Mouse (Mus musculus): ENCODE data around the gene Prpf38b. TPM values are rescaled to one million over a fixed set of nuclear protein-coding genes. Genes with fewer than 3 reads are reported as not detected.

Prpf38b gene
- polyA plus RNA-seq (2015; fragmentation: Nextera tagmentation; extraction: Ambion mirVana): 84.5 and 88.8 TPM in 2 replicates

DNA sequence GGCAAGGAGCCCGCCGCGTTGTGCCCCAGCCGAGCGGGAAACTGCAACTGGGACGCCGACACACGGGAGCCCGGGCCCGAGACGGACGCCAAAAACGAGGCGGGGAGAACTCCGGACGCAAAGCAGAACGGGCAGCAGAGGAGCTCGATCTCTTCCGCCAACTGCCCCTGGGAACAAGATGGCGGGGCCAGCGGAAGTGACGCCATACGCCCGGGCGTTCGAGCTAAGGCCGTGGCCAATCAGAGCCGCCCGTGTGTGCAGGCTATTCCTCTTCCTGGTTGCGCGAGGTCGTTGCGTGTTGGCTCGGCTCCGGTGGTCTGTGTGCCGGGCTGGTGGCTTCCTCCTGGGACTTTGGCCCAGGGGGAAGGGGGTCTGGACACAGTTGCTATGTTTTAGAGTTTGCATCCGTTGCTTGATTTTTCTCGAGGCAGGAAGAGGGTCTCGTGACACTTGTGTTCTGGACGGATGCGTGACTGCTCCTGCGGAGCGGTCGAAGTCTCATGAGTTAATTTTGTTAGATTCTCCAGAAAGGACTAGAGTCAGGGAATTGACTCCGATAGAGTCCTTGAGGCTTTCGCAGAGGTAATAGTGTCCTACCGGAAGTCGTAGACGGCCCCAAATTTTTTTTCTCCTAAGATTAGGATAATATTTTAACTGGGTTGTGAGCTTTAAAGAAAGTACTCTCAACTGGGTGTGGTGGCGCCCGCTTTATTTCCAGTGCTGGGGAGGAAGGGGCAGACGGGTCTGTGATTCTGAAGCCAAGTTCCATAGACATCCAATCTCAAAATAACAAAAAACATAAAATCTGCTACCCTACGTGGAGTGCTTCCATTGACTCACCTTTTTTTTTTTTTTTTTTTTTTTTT lies at the start of gene Prpf38b:
Gene Prpf38b (minus strand): TSS at position 180 of the 866 bp plus-strand sequence.
- Histone ChIP-seq H3K36me3 (no peaks in the 10 kb centered on the region; the same call in 1 of the 2 replicates), H3K27me3 (replicated peaks) (no peaks in the 10 kb centered on the region), H3K9me3 (no peaks in the 10 kb centered on the region), H3K4me1 (peaks cover 5% of the 10 kb centered on the region; the same call in 1 of the 2 replicates), H3K27ac (peak within 1 kb of the TSS; percentile 100), H3K4me3 (replicated peaks) (peak within 1 kb of the TSS; percentile 84), H3K4me2 (peak within 1 kb of the TSS; percentile 73), H3K9ac (peak within 1 kb of the TSS; percentile 90)
- 1% methylated on average over 53 of the region's 53 CpGs for WGBS
- ATAC-seq (ENCODE audit: insufficient read depth, low FRiP score, low read depth): peak; percentile 98

GRCm38 (mm10) chr3:108961226-108961625 lies 49.7 kb upstream of the Prpf38b start:
- H3K9me3 ChIP-seq: no peaks in the 10 kb centered on the region
- peaks cover 12% of the 10 kb centered on the region for H3K4me1 ChIP-seq
- ATAC-seq (ENCODE audit: insufficient read depth, low FRiP score, low read depth): no peak
- no peak overlapping the region for H3K9ac ChIP-seq
- peak overlapping the region; percentile 19 for H3K4me2 ChIP-seq
- no peak overlapping the region for H3K4me3 ChIP-seq (replicated peaks)
- no peaks in the 10 kb centered on the region for H3K36me3 ChIP-seq
- 0 out of 2 replicates have a peak overlapping the region, but pooled peaks have one; percentile 16 for H3K27ac ChIP-seq
- H3K27me3 ChIP-seq (replicated peaks): no peaks in the 10 kb centered on the region
- WGBS: 41% methylated on average over 7 of the region's 7 CpGs

DNA sequence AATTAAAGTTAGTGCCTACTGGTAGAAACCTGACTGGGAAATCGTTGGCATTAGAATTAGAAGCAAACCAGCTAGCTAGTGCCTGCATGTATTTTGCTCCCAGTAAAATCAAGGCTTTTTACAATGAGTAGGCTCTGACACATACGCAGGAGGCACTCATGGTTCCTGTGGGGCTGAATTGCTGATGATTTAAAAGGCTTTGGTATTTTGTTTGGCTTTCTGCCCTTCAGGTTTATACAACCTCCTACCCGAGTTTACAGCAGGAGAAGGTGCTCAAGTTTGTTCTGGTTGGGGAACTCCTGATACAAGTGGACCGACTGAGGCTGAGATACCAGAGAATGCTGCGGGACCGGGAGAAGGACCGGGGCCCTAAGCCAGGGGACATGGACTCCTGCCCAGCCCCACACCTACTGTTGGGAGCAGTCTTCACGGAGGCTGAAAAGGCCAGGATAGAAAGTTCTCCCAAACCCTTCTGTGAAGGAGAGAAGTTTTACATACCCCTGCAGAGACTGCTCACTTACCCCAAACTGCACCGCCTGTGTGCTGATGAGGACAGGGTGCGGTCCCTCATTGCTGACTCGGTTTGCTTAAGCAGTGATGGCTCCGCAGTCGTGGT lies 48.3 kb upstream of the Prpf38b start:
- Histone ChIP-seq H3K4me2 (no peak overlapping the region), H3K27ac (no peak overlapping the region), H3K36me3 (no peaks in the 10 kb centered on the region), H3K9ac (no peak overlapping the region), H3K4me3 (replicated peaks) (no peak overlapping the region), H3K9me3 (no peaks in the 10 kb centered on the region), H3K27me3 (replicated peaks) (no peaks in the 10 kb centered on the region), H3K4me1 (peaks cover 12% of the 10 kb centered on the region)
- no peak for ATAC-seq (ENCODE audit: insufficient read depth, low FRiP score, low read depth)
- WGBS: 61% methylated on average over 13 of the region's 13 CpGs

DNA sequence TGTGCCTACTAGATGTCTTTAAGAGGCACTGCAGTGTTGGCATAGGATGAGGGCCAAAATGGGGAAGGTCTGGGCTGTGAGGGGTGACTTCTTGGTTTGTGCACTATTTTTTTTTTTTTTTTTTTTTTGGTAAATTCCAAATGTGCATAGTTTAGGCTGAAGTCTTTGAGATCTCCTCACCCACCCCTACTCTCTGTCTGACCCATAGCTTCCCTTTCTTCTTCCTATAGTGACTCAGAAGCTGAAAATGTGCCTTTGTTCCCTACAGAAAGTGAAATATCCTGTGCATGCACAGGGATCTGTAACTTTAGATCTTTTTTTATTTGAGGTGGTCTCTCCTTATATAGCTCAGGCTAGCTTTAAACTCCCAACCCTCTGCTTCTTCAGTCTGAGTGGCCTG lies 46.4 kb upstream of the Prpf38b start:
- Histone ChIP-seq H3K4me1 (peaks cover 12% of the 10 kb centered on the region), H3K4me3 (replicated peaks) (no peak overlapping the region), H3K9ac (no peak overlapping the region), H3K4me2 (no peak overlapping the region), H3K36me3 (no peaks in the 10 kb centered on the region), H3K27me3 (replicated peaks) (no peaks in the 10 kb centered on the region), H3K27ac (no peak overlapping the region), H3K9me3 (no peaks in the 10 kb centered on the region)
- no peak for ATAC-seq (ENCODE audit: insufficient read depth, low FRiP score, low read depth)

- Histone ChIP-seq H3K27me3 (replicated peaks) (no peaks in the 10 kb centered on the region), H3K9ac (no peak overlapping the region), H3K4me2 (no peak overlapping the region), H3K36me3 (no peaks in the 10 kb centered on the region), H3K9me3 (no peaks in the 10 kb centered on the region), H3K4me1 (no peaks in the 10 kb centered on the region), H3K4me3 (replicated peaks) (no peak overlapping the region), H3K27ac (no peak overlapping the region)
- WGBS: 86% methylated on average over 10 of the region's 10 CpGs
- ATAC-seq (ENCODE audit: insufficient read depth, low FRiP score, low read depth): no peak
Observed at GRCm38 (mm10) chr3:108940996-108941395, 29.5 kb upstream of the Prpf38b start.

GRCm38 (mm10) chr3:108940001-108940633 lies 28.6 kb upstream of the Prpf38b start, which contains the start of gene Gm9857:
Gm9857 (minus strand) TSS chr3:108940445.
- H3K9ac ChIP-seq: no peak within 1 kb of the TSS
- 53% methylated on average over 54 of the region's 59 CpGs for WGBS

GRCm38 (mm10) chr3:108939573-108939972 lies 28.0 kb upstream of the Prpf38b start, which contains the start of gene Henmt1:
Henmt1 (plus strand) TSS chr3:108939873.
- Histone ChIP-seq H3K4me2 (peak within 1 kb of the TSS; percentile 78), H3K36me3 (no peaks in the 10 kb centered on the region), H3K27me3 (replicated peaks) (no peaks in the 10 kb centered on the region), H3K27ac (no peak within 1 kb of the TSS), H3K4me3 (replicated peaks) (peak within 1 kb of the TSS; percentile 37), H3K9me3 (no peaks in the 10 kb centered on the region), H3K9ac (no peak within 1 kb of the TSS), H3K4me1 (no peaks in the 10 kb centered on the region)
- WGBS: 80% methylated on average over 5 of the region's 5 CpGs
- ATAC-seq (ENCODE audit: insufficient read depth, low FRiP score, low read depth): no peak

More at GRCm38 (mm10) chr3:108940001-108940633, 28.6 kb upstream of the Prpf38b start, which contains the start of gene Gm9857:
- peak; percentile 47; the same call in 1 of the 2 replicates for ATAC-seq (ENCODE audit: insufficient read depth, low FRiP score, low read depth)
- Histone ChIP-seq H3K4me1 (no peaks in the 10 kb centered on the region), H3K4me3 (replicated peaks) (peak within 1 kb of the TSS; percentile 37), H3K9me3 (no peaks in the 10 kb centered on the region), H3K27me3 (replicated peaks) (no peaks in the 10 kb centered on the region), H3K27ac (no peak within 1 kb of the TSS), H3K36me3 (no peaks in the 10 kb centered on the region), H3K4me2 (peak within 1 kb of the TSS; percentile 78)

- no peak overlapping the region for H3K27ac ChIP-seq
- WGBS: 92% methylated on average over 5 of the region's 5 CpGs
- H3K4me1 ChIP-seq: no peaks in the 10 kb centered on the region
- H3K9ac ChIP-seq: no peak overlapping the region
- H3K4me2 ChIP-seq: no peak overlapping the region
- ATAC-seq (ENCODE audit: insufficient read depth, low FRiP score, low read depth): no peak
- H3K4me3 ChIP-seq (replicated peaks): no peak overlapping the region
- H3K27me3 ChIP-seq (replicated peaks): no peaks in the 10 kb centered on the region
- H3K36me3 ChIP-seq: no peaks in the 10 kb centered on the region
- no peaks in the 10 kb centered on the region for H3K9me3 ChIP-seq
Observed at GRCm38 (mm10) chr3:108938691-108939090, 27.2 kb upstream of the Prpf38b start.

DNA sequence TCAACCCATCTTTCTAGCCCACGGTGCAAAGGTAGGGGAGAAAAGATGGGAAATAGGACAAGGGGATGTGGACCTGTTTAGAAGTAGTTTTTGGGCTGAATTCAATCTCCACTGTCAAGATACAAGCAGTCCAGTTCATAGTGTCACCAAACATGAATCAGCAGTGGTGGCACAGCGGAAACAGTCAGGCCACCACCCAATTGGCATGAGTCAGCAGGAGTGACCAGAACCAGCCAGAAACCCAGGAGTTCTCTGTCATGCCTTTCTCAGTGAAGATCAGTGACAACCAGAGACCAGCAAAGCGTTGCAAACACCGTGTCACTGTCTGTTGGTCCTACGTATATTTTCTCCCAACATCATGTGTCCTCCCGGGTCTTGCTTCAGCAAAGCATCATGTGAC lies 22.0 kb upstream of the Prpf38b start:
- Histone ChIP-seq H3K4me1 (no peaks in the 10 kb centered on the region), H3K9me3 (no peaks in the 10 kb centered on the region), H3K9ac (no peak overlapping the region), H3K27ac (no peak overlapping the region), H3K4me3 (replicated peaks) (no peak overlapping the region), H3K4me2 (no peak overlapping the region), H3K27me3 (replicated peaks) (no peaks in the 10 kb centered on the region), H3K36me3 (no peaks in the 10 kb centered on the region)
- no peak for ATAC-seq (ENCODE audit: insufficient read depth, low FRiP score, low read depth)
- 92% methylated on average over 6 of the region's 6 CpGs for WGBS

GRCm38 (mm10) chr3:108926308-108926707 lies 14.8 kb upstream of the Prpf38b start:
- Histone ChIP-seq H3K9me3 (no peaks in the 10 kb centered on the region), H3K36me3 (no peaks in the 10 kb centered on the region), H3K4me3 (replicated peaks) (no peak overlapping the region), H3K27me3 (replicated peaks) (no peaks in the 10 kb centered on the region), H3K9ac (no peak overlapping the region), H3K4me2 (no peak overlapping the region), H3K27ac (no peak overlapping the region), H3K4me1 (no peaks in the 10 kb centered on the region)
- no peak for ATAC-seq (ENCODE audit: insufficient read depth, low FRiP score, low read depth)
- 85% methylated on average over 1 of the region's 1 CpGs for WGBS

DNA sequence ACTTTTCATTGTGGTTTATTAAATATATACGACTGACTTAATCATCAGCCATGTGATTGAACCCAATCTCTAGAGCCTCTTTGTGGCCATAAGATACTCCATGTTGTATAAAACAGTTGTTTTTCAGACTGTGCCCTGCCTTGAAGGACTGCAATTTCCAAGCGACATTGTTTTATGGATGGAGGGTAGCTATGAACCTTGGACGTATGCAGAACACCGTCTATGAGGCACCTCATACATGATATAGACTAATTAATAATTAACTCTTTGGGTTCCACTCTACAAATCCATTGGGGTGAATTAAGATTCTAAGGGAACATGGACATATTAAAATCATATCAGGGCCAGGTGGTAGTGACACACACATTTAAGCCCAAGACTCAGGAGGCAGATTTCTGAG lies 14.2 kb upstream of the Prpf38b start:
- H3K27me3 ChIP-seq (replicated peaks): no peaks in the 10 kb centered on the region
- 80% methylated on average over 4 of the region's 4 CpGs for WGBS
- no peak overlapping the region for H3K9ac ChIP-seq
- H3K36me3 ChIP-seq: no peaks in the 10 kb centered on the region
- H3K9me3 ChIP-seq: no peaks in the 10 kb centered on the region
- H3K27ac ChIP-seq: no peak overlapping the region
- no peak overlapping the region for H3K4me3 ChIP-seq (replicated peaks)
- no peak for ATAC-seq (ENCODE audit: insufficient read depth, low FRiP score, low read depth)
- no peak overlapping the region for H3K4me2 ChIP-seq
- H3K4me1 ChIP-seq: no peaks in the 10 kb centered on the region

- 80% methylated on average over 1 of the region's 1 CpGs for WGBS
- Histone ChIP-seq H3K4me2 (no peak overlapping the region), H3K27ac (no peak overlapping the region), H3K9ac (no peak overlapping the region), H3K4me1 (no peaks in the 10 kb centered on the region), H3K4me3 (replicated peaks) (no peak overlapping the region), H3K36me3 (no peaks in the 10 kb centered on the region), H3K27me3 (replicated peaks) (no peaks in the 10 kb centered on the region), H3K9me3 (no peaks in the 10 kb centered on the region)
- ATAC-seq (ENCODE audit: insufficient read depth, low FRiP score, low read depth): peak; percentile 83
Observed at GRCm38 (mm10) chr3:108921822-108922221, 10.3 kb upstream of the Prpf38b start.

Data from stomach, embryonic 15.5 days (tissue).